Mouse (Mus musculus): Measurements from ENCODE around the gene 2010111I01Rik.

DNA sequence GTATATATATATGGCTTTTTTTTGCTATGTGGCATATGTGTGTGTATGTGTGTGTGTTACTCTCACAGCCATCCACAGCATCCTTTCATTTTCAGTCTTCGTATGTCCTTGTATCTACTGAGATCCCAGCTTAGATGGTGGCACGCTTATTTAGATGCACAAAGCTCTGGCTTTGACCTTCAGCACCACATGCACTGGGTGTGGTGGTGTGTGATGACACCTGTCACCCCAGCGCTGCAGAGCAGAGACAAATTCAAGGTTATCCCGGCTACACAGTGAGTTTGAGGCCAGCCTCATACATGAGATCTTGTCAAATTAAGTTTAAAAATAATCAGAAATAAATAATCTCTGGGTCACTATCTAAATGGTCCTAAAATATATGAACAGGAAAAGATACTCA lies 391.4 kb downstream of the 2010111I01Rik start:
- TF ChIP-seq CTCF (IDR thresholded peaks at IDR 0.05 in 2 of 3, conservative IDR thresholded peaks at IDR 0.05 in 1 of 3; ENCODE audit: control insufficient read depth in 1 of 3, insufficient read depth in 1 of 3, low read depth in 2 of 3, low read length in 3 of 3, poor library complexity in 1 of 3, severe bottlenecking in 1 of 3) (no peak), RCOR1 (IDR thresholded peaks at IDR 0.05; ENCODE audit: low read depth, low read length) (no peak), TBP (IDR thresholded peaks at IDR 0.05; ENCODE audit: low read depth, low read length) (no peak)

Measured in MEL (cell line).